Mouse (Mus musculus) kidney, adult 2 months (tissue): ENCODE data around the gene Pld5.

Source experiments
- CTCF ChIP-seq: fragments of 200-500 bp; conservative IDR thresholded peaks from 2 replicates; pipeline ENCODE4 v1.5.1; 2011; ENCODE audit warnings: low read depth, mild to moderate bottlenecking, control low read depth, low read length, moderate library complexity, mixed read lengths; ENCODE audit not compliant: insufficient read depth, insufficient read length
- POLR2A ChIP-seq: fragments of 200-500 bp; IDR thresholded peaks from one replicate; pipeline ENCODE4 v1.6.1; 2011; ENCODE audit warnings: low read depth, low read length, control low read depth

DNA sequence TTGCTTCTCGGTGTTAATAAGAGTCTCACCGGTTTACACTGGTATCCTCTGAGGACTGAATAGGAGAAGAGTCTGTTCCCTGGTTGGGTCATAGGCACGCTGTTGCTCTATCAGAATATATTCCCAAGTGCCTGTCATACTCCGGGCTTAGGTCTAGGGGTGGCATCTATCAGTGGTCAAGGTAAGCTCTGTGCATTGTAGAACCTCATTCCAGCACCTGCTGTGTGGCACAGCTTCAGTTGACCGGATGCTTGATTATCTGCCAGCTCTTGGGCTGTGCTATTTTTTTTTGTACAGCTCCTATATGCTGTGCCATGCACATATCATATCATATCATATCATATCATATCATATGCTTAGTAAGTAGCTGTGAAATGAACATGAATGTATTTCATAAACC lies 286.7 kb downstream of the Pld5 start:
- TF ChIP-seq CTCF (no peak), POLR2A (no peak)
